Mouse (Mus musculus) B cell, adult 2 months (primary cell): ENCODE results near the gene Nmnat2.

Source experiments
- DNase-seq, 2 experiments: peaks; one replicate each; pipeline ENCODE4 v3.0.0; 2022

The Nmnat2 gene

GRCm38 (mm10) chr1:153021034-153021638, 66.3 kb downstream of the Nmnat2 start:
- DNase-seq: no peak

GRCm38 (mm10) chr1:153023018-153023417, 68.2 kb downstream of the Nmnat2 start:
- DNase-seq: no peak

- DNase-seq: no peak
Observed at GRCm38 (mm10) chr1:153023875-153024274, 69.1 kb downstream of the Nmnat2 start.

DNA sequence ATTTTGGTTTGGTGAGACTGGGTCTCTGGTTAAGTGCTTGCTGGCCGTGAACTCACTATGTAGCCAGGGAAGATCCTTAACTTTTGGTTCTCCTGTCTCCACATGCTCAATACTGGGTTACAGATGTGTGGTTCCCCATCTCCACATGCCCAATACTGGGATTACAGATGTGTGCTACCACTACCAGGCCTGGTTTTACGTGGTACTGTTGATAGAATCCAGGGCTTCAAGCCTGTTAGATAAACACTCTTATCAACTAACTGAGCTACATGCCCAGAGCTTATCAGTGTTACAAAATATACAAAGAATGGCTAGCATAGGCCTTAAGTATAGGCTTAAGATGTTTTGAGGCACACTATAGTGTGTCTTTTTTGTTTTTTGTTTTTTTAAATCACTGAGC, 69.7 kb downstream of the Nmnat2 start:
- no peak for DNase-seq

DNA sequence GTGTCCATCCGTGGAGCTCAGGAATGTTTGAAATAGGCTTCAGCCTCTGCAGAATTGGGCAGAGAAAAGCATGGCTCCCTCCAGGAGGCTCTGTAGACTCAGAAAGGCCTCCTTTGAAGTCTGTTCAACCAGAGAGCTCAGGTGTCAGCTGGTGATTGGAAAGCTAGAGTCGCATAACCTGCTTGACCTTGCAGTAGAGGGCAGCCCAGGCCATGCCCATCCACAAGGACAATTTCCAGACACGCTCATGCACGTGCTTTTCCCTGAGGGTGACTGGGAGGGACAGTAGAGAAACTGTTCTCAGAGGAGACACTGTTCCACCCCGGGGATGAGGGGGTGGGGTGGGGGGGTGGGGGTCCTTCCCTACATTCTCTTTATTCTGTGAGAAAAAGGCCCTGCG, 76.6 kb downstream of the Nmnat2 start:
- no peak for DNase-seq

GRCm38 (mm10) chr1:153031954-153032353, 77.2 kb downstream of the Nmnat2 start:
- no peak for DNase-seq

- no peak for DNase-seq
Observed at GRCm38 (mm10) chr1:153033145-153033908, 78.5 kb downstream of the Nmnat2 start.

GRCm38 (mm10) chr1:153034064-153034463, 79.3 kb downstream of the Nmnat2 start:
- DNase-seq: no peak

- DNase-seq: peak; percentile 27 to 28
Observed at GRCm38 (mm10) chr1:153035328-153035944, 80.6 kb downstream of the Nmnat2 start.

DNA sequence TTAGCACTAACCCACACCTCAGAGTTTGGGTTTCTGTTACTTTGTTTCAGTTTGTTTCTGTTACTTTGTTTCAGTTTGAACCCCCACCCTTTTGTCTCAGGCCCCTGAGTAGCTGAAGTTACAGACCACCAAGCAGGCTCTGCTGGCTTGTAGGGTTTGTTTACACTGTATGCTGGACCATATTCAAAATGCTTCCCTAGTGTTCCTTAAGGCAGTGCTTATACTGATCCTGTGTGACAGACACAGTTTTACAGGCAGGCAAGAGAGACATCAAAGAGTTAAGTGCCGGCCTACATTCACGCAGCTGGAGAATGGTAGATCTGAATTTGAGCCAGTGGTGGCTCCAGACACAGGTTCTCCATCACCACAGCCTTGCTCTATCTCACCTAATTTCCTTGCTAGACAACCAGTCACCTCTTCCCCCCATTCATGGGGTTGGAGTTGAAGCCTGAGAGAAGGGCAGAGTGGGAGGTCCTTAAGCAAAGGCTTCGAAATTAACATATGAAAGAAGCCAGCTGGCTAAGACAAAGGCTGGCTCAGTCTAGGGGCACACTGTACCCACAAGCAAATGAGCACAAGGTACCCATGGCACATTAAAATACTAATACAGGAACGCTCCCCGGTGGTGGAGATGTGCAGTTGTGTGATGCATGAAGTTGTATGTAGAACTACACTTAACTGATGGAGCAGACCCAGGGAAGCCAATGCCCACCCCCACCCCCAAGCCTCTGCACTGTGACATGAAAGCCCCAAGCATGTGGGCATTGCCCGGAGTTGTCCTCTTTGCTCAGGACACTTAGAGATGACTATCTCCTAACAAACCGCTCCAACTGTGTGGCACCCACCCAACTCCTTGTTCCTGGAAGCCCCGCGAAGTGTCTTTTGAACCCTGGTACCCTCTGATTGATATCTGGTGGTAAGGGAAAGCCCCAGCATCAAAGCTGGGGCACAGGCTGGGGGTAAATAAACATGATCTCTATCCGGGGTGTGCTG, 82.9 kb downstream of the Nmnat2 start:
- no peak for DNase-seq

DNA sequence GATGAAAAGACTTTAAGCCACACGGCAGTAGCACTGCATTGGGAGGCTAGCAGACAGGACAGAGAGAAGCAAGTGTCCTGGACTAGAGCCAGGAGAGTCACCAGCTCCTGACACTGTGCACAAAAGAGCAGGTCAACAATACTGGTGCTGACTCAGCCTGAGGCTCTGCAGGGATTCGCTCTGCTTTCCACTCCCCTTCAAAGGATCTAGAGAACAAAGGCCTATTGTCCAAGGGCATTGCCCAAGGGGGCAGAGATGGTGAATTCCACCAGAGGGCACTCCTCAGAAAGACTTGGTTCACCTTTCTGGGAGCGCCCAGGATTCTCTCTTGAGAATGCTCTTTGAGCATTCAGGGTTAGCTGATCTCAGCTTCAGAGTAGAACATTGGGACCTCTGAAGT, 85.3 kb downstream of the Nmnat2 start:
- DNase-seq: no peak

DNA sequence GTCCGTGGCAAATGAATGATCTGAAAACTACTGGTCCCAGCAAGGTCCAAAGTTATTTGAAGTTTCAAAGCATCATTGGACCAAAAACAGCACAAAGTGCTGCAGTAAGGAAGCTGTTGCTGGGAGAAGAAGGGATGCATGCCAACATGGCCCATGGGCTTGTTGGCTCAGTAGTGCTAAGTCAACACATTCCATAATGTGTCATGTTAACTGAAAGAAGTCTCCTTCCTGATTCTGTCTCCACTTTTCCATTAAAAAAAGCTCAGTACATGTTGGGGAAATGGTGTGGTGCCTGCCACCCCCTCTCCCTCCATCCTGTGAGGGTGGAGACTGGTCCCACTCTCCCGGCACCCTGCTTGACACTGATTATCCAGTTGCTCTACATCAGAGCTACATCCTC, 86.3 kb downstream of the Nmnat2 start:
- DNase-seq: no peak

DNA sequence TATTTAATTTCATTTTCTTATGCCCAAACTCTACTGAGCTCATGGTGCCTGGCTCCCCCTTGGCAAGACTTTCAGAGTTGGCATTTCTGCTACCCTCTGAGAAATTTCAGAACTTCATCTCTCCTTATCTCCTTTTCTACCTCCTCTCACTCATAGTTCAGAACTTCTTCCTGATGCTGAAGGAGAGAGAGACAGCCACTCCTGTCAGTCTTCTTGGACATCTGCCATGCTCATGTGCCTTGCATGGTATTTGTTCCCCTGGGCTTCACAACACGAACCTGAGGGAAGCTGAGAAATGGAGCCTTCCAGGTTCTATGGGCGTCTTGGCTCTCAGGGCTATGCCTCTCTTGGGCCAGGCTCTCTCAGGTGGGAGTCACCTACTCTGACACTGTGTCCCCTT, 87.5 kb downstream of the Nmnat2 start:
- DNase-seq: no peak

- DNase-seq: no peak
Observed at GRCm38 (mm10) chr1:153043332-153043731, 88.5 kb downstream of the Nmnat2 start.

DNA sequence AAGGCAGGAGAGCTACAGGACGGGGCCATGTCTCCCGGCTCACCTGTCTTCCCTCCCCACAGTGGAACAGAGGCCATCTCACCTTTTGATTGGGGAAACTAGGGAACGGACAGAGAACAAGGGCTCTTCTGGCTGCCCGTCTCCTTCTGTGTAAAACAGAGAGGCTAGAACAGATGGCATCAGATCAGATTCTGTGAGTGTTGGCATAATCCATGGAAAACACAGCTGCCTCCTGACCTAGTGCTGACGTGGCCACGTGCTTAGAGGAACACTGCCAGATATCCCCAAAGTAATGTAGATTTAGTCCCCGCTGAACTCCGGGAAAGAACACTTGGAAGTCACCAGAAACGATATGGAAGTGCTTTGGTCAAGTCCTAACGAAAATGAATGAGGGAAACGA, 90.6 kb downstream of the Nmnat2 start:
- no peak for DNase-seq

GRCm38 (mm10) chr1:153048147-153048878, 93.5 kb downstream of the Nmnat2 start:
- no peak for DNase-seq

GRCm38 (mm10) chr1:153049451-153049850, 94.7 kb downstream of the Nmnat2 start:
- DNase-seq: no peak

DNA sequence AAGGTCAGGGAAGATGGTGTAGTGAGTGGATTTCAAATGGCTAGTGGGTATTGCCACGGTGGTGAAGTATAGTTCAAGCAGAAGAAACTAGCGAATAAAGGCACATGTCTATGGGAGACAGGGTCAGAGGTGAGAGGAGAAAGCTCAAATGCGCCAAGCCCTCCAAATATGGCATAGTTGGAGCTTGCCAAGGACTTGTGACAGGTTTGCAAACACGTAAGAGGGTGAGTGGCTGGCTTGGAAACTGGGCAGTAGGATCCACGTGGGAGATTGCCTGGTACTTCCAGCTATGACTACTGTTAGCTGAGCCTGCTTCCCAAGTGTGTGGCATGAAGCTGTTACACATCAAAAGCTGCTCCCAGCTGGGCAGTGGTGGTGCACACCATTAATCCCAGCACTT, 96.7 kb downstream of the Nmnat2 start:
- no peak for DNase-seq

DNA sequence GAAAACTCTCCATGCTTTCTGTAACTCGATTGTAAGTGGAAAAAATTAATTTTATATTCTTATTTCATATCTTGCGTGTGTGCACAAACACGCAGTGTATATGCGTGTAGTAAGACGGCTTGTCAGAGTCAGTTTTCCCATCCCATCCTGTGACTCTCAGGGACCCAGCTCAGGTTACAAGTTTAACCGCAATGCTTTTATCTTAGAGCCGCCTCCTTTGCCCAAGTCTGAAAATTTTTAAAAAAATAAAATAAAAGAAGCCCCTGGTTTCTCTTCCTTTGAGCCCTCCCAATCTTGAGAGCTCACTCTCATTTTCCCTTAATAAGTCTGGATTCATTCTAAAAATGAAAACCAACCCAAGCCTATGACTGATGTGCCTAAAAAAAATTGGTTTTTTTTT, 98.8 kb downstream of the Nmnat2 start:
- no peak for DNase-seq

DNA sequence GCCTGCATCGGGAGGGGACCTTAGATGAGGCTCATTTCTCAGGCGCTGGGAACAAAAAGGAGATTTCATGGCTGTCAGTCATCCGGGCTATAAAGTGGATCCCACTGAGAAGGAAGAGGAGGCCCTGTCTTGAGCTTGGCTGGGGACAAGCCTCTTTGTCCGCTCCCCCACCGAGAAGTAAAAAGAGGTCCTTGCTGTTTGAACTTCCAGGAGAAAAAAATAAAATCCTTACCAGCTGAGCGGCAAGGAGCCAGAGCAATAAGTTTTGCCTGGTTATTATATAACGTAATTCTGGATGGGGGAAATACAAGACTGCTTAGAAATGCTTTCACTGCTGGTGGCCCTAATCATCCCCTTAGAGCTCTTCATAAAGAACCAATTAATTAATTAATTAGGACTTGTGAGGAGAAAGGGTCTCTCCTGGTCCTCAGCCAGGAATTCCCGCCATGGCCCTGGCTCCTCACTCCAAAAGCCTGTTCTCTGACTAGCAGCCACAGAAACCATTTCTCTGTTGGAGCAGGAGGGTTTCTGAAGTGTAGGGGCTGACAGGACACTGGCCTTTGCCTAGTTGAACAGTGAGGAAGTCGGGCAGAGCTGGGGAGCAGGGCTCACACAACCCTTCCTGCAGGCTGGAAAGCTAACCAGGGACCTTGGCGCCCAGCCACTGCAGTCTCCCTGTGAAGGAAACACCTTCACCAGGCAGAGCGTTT, 99.5 kb downstream of the Nmnat2 start:
- DNase-seq: no peak

- DNase-seq: no peak
Observed at GRCm38 (mm10) chr1:153058290-153058689, 103.5 kb downstream of the Nmnat2 start.

GRCm38 (mm10) chr1:153059626-153060025, 104.8 kb downstream of the Nmnat2 start:
- no peak for DNase-seq
